Mouse (Mus musculus) liver, adult 2 months (tissue): ENCODE measurements around the gene Fads1.

Experiments
- CTCF ChIP-seq: fragments of 200-500 bp; IDR thresholded peaks from 2 replicates; pipeline ENCODE4 v1.5.1; 2011; ENCODE audit warnings: low read depth, low read length, control low read depth
- POLR2A ChIP-seq: fragments of 200-500 bp; IDR thresholded peaks from 2 replicates; pipeline ENCODE4 v1.6.1; 2011; ENCODE audit warnings: low read length, control low read depth; ENCODE audit not compliant: insufficient read depth; ENCODE audit errors: extremely low read depth

DNA sequence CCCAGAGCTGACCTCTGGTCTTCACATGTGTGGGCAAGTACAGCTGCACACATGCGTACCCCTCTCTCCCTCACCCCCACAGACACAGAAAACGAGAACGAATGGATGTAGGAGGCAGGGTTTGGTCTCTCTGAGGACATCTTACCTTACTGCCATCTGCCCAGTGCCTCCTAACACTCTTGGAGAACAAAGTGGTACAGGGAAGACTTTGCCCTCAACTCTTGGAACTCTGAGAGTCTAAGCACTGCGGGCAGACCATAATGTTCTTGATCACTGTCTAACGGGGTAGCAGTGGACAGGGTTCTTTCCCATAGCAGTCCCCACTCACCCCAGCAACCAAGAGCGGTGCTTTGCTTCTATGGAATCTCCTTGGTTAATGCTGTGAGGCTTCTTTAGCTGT is 6.3 kb downstream of the Fads1 start:
- no peak for TF ChIP-seq CTCF
- TF ChIP-seq POLR2A, result no peak
